ENCODE assay signal across 8 mouse cellular contexts in the genomic region with DNA sequence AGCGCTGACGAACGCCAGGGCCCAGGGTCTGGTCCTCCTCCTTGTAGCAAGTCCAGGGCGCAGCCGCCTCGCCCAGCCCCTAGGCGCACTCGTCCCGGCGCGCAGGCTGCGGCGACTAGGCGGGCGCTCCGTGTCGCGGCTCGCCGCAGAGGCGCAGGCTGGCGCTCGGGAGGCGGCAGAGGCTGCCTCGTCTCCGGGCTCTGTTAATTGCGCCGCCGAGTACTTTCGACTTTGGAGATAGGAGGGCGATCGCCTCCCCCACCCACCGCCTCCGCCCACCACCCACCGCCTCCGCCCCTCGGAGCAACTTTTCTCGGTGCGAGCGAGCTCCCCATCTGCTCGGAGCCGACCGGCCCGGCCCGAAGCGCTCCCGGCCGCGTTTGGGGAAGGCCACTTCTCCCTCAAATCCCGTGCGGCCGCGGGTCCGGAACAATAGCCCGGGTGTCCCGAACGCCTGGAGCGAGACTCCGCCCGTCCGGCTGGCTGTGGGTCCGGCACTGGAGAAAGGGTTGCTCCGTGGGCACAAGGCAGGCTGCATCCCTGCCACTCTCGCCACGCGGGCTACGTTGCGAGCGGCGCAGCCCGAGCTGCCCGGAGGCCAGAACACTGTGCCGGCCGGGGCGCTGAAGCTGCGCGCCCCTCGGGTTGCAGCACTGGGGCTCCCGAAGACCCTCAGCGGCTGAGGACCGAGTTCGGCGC. TPM values are rescaled to one million over a fixed set of nuclear protein-coding genes. Genes with fewer than 3 reads are reported as not detected.
DNase-seq lines count a peak whose midpoint lies in the region; ATAC-seq lines count a peak whose summit lies in the region.

No protein-coding gene starts in this region.

- peak overlapping the region; percentile 51; the same call in 1 of the 2 replicates for H3K9ac ChIP-seq in liver, embryonic 16.5 days (ENCODE audit: low read depth, low read length)
- H3K9ac ChIP-seq in neural tube, embryonic 14.5 days (replicated peaks; ENCODE audit: low read depth, low read length), result peak overlapping the region; percentile 48

- peaks cover 84% of the 10 kb centered on the region for H3K27me3 ChIP-seq in liver, embryonic 16.5 days (ENCODE audit: control insufficient read depth, insufficient read depth, low read depth, low read length)
- H3K27me3 ChIP-seq in neural tube, embryonic 14.5 days (ENCODE audit: control insufficient read depth, insufficient read depth, low read length), result peaks cover 41% of the 10 kb centered on the region

- H3K27ac ChIP-seq in liver, embryonic 16.5 days (ENCODE audit: low read length), result no peak overlapping the region
- peak overlapping the region; percentile 74 for H3K27ac ChIP-seq in neural tube, embryonic 14.5 days (ENCODE audit: low read depth, low read length)

- H3K4me1 ChIP-seq in liver, embryonic 16.5 days (ENCODE audit: control insufficient read depth, low read depth, low read length), result no peaks in the 10 kb centered on the region; the same call in 1 of the 2 replicates
- peaks cover 21% of the 10 kb centered on the region for H3K4me1 ChIP-seq in neural tube, embryonic 14.5 days (ENCODE audit: control insufficient read depth, insufficient read depth, low read length)

- peak overlapping the region; percentile 62 for H3K4me3 ChIP-seq in liver, embryonic 16.5 days (ENCODE audit: low read depth, low read length)
- H3K4me3 ChIP-seq in neural tube, embryonic 14.5 days (ENCODE audit: low read depth, low read length), result peak overlapping the region; percentile 66

- no peaks in the 10 kb centered on the region for H3K36me3 ChIP-seq in liver, embryonic 16.5 days (ENCODE audit: control insufficient read depth, insufficient read depth)
- no peaks in the 10 kb centered on the region for H3K36me3 ChIP-seq in neural tube, embryonic 14.5 days (ENCODE audit: control insufficient read depth, insufficient read depth, low read length)

- H3K9me3 ChIP-seq in liver, embryonic 16.5 days (replicated peaks; ENCODE audit: control insufficient read depth, low read length), result no peaks in the 10 kb centered on the region
- H3K9me3 ChIP-seq in neural tube, embryonic 14.5 days (ENCODE audit: control insufficient read depth, low read length), result no peaks in the 10 kb centered on the region

- peak; percentile 45; the same call in 1 of the 2 replicates for ATAC-seq in liver, embryonic 16.5 days (ENCODE audit: low read depth)
- ATAC-seq in neural tube, embryonic 14.5 days (ENCODE audit: low read depth), result peak; percentile 72

- under 1% methylated on average over 82 of the region's 83 CpGs for WGBS in liver, embryonic 16.5 days (ENCODE audit: insufficient replicate concordance)
- WGBS in neural tube, embryonic 14.5 days, result under 1% methylated on average over 75 of the region's 83 CpGs

- H3K4me2 ChIP-seq in liver, embryonic 16.5 days (ENCODE audit: low read depth, low read length), result peak overlapping the region; percentile 73
- H3K4me2 ChIP-seq in neural tube, embryonic 14.5 days (ENCODE audit: low read depth, low read length), result peak overlapping the region; percentile 98

- peak; percentile 54 for DNase-seq in urinary bladder, adult 2 months (ENCODE audit: low spot score)
- DNase-seq in urinary bladder, postnatal 4 days (ENCODE audit: low spot score in 2 of 2), result no peak
- peak; percentile 44 to 45 for DNase-seq in cerebellum, postnatal 36 days
- DNase-seq in heart, adult 11 months, result peak; percentile 94
- DNase-seq in kidney, adult 11 months, result peak; percentile 42
- no peak for DNase-seq in natural killer cell, adult 2 months (ENCODE audit: low spot score in 2 of 2)

RNA-seq across cellular contexts. Expression of gene Satb2, which starts 6.0 kb away (rescaled TPM):
- polyA plus RNA-seq in urinary bladder, adult 2 months (2012; rRNA removed), result 0.34 and 0.46 TPM in 2 replicates
- 0.04 TPM in 2 replicates for polyA plus RNA-seq in liver, embryonic 16.5 days (2015; fragmentation: Nextera tagmentation; extraction: Ambion mirVana)
- polyA plus RNA-seq in neural tube, embryonic 14.5 days (2014; fragmentation: Nextera tagmentation; extraction: Ambion mirVana), result 1.7 and 2.7 TPM in 2 replicates

Comparison
In these comparisons a context has a peak if more than half of its experiments do, and no peak if none do; other contexts are left out.
1. DNase-seq: peak in urinary bladder, adult 2 months (single experiment), cerebellum, postnatal 36 days (2 of 2), heart, adult 11 months (single experiment) and kidney, adult 11 months (single experiment); none in urinary bladder, postnatal 4 days (0 of 2) and natural killer cell, adult 2 months (0 of 2).